Comparison of ENCODE assay signal across 24 mouse cellular contexts in genomic region chr9:70022083-70022482, GRCm38 (mm10). TPM values are rescaled to one million over a fixed set of nuclear protein-coding genes. Genes with fewer than 3 reads are reported as not detected.
DNase-seq lines count a peak whose midpoint lies in the region; ATAC-seq lines count a peak whose summit lies in the region.
"Had no signal": no experiment of that assay in that cellular context is flagged by ENCODE, and none has a peak within 500 bp of the region (broad histone marks: within the 10 kb centered on the region; RNA-seq: fewer than 3 reads in every experiment).

No protein-coding gene starts in this region.

- peaks cover 11% of the 10 kb centered on the region for H3K4me1 ChIP-seq in heart, embryonic 11.5 days (ENCODE audit: control insufficient read depth, insufficient read depth, low read length)
- H3K4me1 ChIP-seq in liver, embryonic 15.5 days (replicated peaks), result peaks cover 34% of the 10 kb centered on the region
- no peaks in the 10 kb centered on the region for H3K4me1 ChIP-seq in hindbrain, embryonic 12.5 days
- H3K4me1 ChIP-seq: embryonic facial prominence, embryonic 15.5 days; forebrain, embryonic 10.5 days had no signal

- 57% methylated on average over 4 of the region's 4 CpGs for whole genome bisulfite sequencing in heart, embryonic 11.5 days (ENCODE audit: insufficient replicate concordance)
- WGBS in liver, embryonic 15.5 days (ENCODE audit: insufficient replicate concordance), result 76% methylated on average over 4 of the region's 4 CpGs
- WGBS in hindbrain, embryonic 12.5 days, result 95% methylated on average over 4 of the region's 4 CpGs

- no peaks in the 10 kb centered on the region for H3K27me3 ChIP-seq in heart, embryonic 11.5 days (ENCODE audit: control insufficient read depth, insufficient read depth, low read length)
- no peaks in the 10 kb centered on the region for H3K27me3 ChIP-seq in liver, embryonic 15.5 days
- no peaks in the 10 kb centered on the region for H3K27me3 ChIP-seq in hindbrain, embryonic 12.5 days
- H3K27me3 ChIP-seq: embryonic facial prominence, embryonic 15.5 days; lung, embryonic 15.5 days had no signal

- no peak overlapping the region for H3K4me2 ChIP-seq in heart, embryonic 11.5 days
- H3K4me2 ChIP-seq in liver, embryonic 15.5 days, result no peak overlapping the region
- no peak overlapping the region for H3K4me2 ChIP-seq in hindbrain, embryonic 12.5 days (replicated peaks)
- H3K4me2 ChIP-seq: embryonic facial prominence, embryonic 15.5 days; hindbrain, embryonic 14.5 days; lung, embryonic 15.5 days had no signal

- DNase-seq in lung, postnatal 25 days (ENCODE audit: low spot score), result peak; percentile 22
- no peak for DNase-seq in lung, postnatal 4 days
- peak; percentile 43 to 49 for DNase-seq in heart, postnatal 10 days
- DNase-seq in kidney, postnatal 25 days, result no peak
- DNase-seq in embryo, embryonic 9.5 days (ENCODE audit: extremely low spot score), result no peak
- DNase-seq: cerebellum, adult 8-10 months; kidney, adult 11 months; right cerebral cortex, postnatal 14 days; thymus, postnatal 4 days had no signal

- peaks cover 10% of the 10 kb centered on the region; the same call in 1 of the 2 replicates for H3K36me3 ChIP-seq in heart, embryonic 11.5 days (ENCODE audit: control insufficient read depth, insufficient read depth, low read length)
- peaks cover 42% of the 10 kb centered on the region for H3K36me3 ChIP-seq in liver, embryonic 15.5 days (replicated peaks)
- H3K36me3 ChIP-seq in hindbrain, embryonic 12.5 days, result peaks cover 12% of the 10 kb centered on the region

- peak overlapping the region; percentile 22; the same call in 1 of the 2 replicates for H3K27ac ChIP-seq in heart, embryonic 11.5 days (ENCODE audit: low read depth, low read length)
- 0 out of 2 replicates have a peak overlapping the region, but pooled peaks have one; percentile 11 for H3K27ac ChIP-seq in liver, embryonic 15.5 days (replicated peaks)
- H3K27ac ChIP-seq in hindbrain, embryonic 12.5 days, result no peak overlapping the region
- H3K27ac ChIP-seq: embryonic facial prominence, embryonic 15.5 days; forebrain, embryonic 10.5 days; hindbrain, embryonic 14.5 days; kidney, postnatal 0 days; lung, embryonic 15.5 days had no signal

- no peak for ATAC-seq in heart, embryonic 11.5 days (replicated peaks; ENCODE audit: insufficient number of reproducible peaks, low FRiP score, low TSS enrichment)
- ATAC-seq in liver, embryonic 15.5 days (ENCODE audit: insufficient read depth), result 0 out of 2 replicates have a peak, but pooled peaks have one; percentile 40
- ATAC-seq in hindbrain, embryonic 12.5 days (ENCODE audit: low FRiP score), result no peak

- no peak overlapping the region for H3K4me3 ChIP-seq in heart, embryonic 11.5 days (ENCODE audit: low read depth, low read length)
- H3K4me3 ChIP-seq in liver, embryonic 15.5 days (replicated peaks), result no peak overlapping the region
- no peak overlapping the region for H3K4me3 ChIP-seq in hindbrain, embryonic 12.5 days
- H3K4me3 ChIP-seq: embryonic facial prominence, embryonic 15.5 days; forebrain, embryonic 10.5 days; lung, embryonic 15.5 days had no signal

- H3K9me3 ChIP-seq in heart, embryonic 11.5 days (replicated peaks; ENCODE audit: control insufficient read depth, low read length), result no peaks in the 10 kb centered on the region
- H3K9me3 ChIP-seq in liver, embryonic 15.5 days (replicated peaks), result no peaks in the 10 kb centered on the region
- no peaks in the 10 kb centered on the region for H3K9me3 ChIP-seq in hindbrain, embryonic 12.5 days (replicated peaks)
- H3K9me3 ChIP-seq: embryonic facial prominence, embryonic 15.5 days; forebrain, embryonic 10.5 days; lung, embryonic 15.5 days had no signal

- H3K9ac ChIP-seq in heart, embryonic 11.5 days (ENCODE audit: low read depth, low read length), result no peak overlapping the region
- no peak overlapping the region for H3K9ac ChIP-seq in liver, embryonic 15.5 days
- no peak overlapping the region for H3K9ac ChIP-seq in hindbrain, embryonic 12.5 days
- H3K9ac ChIP-seq: embryonic facial prominence, embryonic 15.5 days; hindbrain, embryonic 14.5 days; lung, embryonic 15.5 days had no signal

- intact Hi-C loops in heart, postnatal 10 days (cut with DNase I), result no loop called here

RNA-seq across cellular contexts. Expression of gene Gtf2a2, which starts 9.7 kb away (rescaled TPM):
- 160 and 172 TPM in 2 replicates for polyA plus RNA-seq in heart, embryonic 11.5 days (2014; fragmentation: Nextera tagmentation; extraction: Ambion mirVana)
- 10 to 100 TPM; 73.3 to 77.8 TPM for total RNA-seq in heart, postnatal 10 days (2021)
- polyA plus RNA-seq in liver, embryonic 15.5 days (2015; fragmentation: Nextera tagmentation; extraction: Ambion mirVana), result 112 and 115 TPM in 2 replicates
- polyA plus RNA-seq in hindbrain, embryonic 12.5 days (2016; fragmentation: Nextera tagmentation; extraction: Ambion mirVana), result 169 and 180 TPM in 2 replicates

RNA-seq across cellular contexts. Expression of gene Gcnt3, which starts 15.8 kb away (rescaled TPM):
- not detected in 2 replicates for polyA plus RNA-seq in heart, embryonic 11.5 days (2014; fragmentation: Nextera tagmentation; extraction: Ambion mirVana)
- not detected for total RNA-seq in heart, postnatal 10 days (2021)
- polyA plus RNA-seq in liver, embryonic 15.5 days (2015; fragmentation: Nextera tagmentation; extraction: Ambion mirVana), result not detected in 2 replicates
- not detected in 2 replicates for polyA plus RNA-seq in hindbrain, embryonic 12.5 days (2016; fragmentation: Nextera tagmentation; extraction: Ambion mirVana)
- total RNA-seq: adrenal gland, postnatal 36 days; gastrocnemius, postnatal 4 days; layer of hippocampus, adult 8-10 months; left cerebral cortex, adult 8-10 months; megakaryocyte-erythroid progenitor cell, adult 5-6 weeks had no signal
- polyA plus RNA-seq: forebrain, embryonic 10.5 days; hindbrain, embryonic 14.5 days; limb, embryonic 11.5 days; midbrain, postnatal 0 days had no signal

RNA-seq across cellular contexts. Expression of gene Bnip2, which starts 32.8 kb away (rescaled TPM):
- polyA plus RNA-seq in heart, embryonic 11.5 days (2014; fragmentation: Nextera tagmentation; extraction: Ambion mirVana), result 124 and 133 TPM in 2 replicates
- 100 to 1,000 TPM; 102 to 107 TPM for total RNA-seq in heart, postnatal 10 days (2021)
- polyA plus RNA-seq in liver, embryonic 15.5 days (2015; fragmentation: Nextera tagmentation; extraction: Ambion mirVana), result 42.7 and 43.5 TPM in 2 replicates
- 109 and 111 TPM in 2 replicates for polyA plus RNA-seq in hindbrain, embryonic 12.5 days (2016; fragmentation: Nextera tagmentation; extraction: Ambion mirVana)

Comparison
In these comparisons a context has a peak if more than half of its experiments do, and no peak if none do; other contexts are left out.
1. DNase-seq: peak in lung, postnatal 25 days (single experiment) and heart, postnatal 10 days (2 of 2); none in lung, postnatal 4 days (0 of 2), kidney, postnatal 25 days (0 of 2) and embryo, embryonic 9.5 days (single experiment).